Mouse (Mus musculus) lung, postnatal 0 days (tissue): Measurements from ENCODE around the gene Pigr. TPM values are rescaled to one million over a fixed set of nuclear protein-coding genes. Genes with fewer than 3 reads are reported as not detected.

Experiments
- ATAC-seq: fragments of 200-750 bp; cut with Nextera tagmentation; 2 replicates; pipeline ENCODE4 v1.8.0; 2017; ENCODE audit warnings: moderate library complexity
- DNase-seq: peaks from one replicate; pipeline ENCODE4 v3.0.0-alpha.2; 2016; ENCODE audit warnings: low spot score
- H3K27ac ChIP-seq: fragments of 300-500 bp; sonication (generic); 2 replicates; pipeline ENCODE4 v1.5.1; 2014; ENCODE audit warnings: antibody characterized with exemption, mild to moderate bottlenecking, low read length, mixed read lengths
- H3K27me3 ChIP-seq: fragments of 300-500 bp; sonication (generic); replicated peaks from 2 replicates; pipeline ENCODE4 v1.6.1; 2014; ENCODE audit warnings: low read length, mixed read lengths; ENCODE audit not compliant: insufficient read depth
- H3K36me3 ChIP-seq: fragments of 300-500 bp; sonication (generic); 2 replicates; pipeline ENCODE4 v1.6.1; 2014; ENCODE audit warnings: low read length, mixed read lengths; ENCODE audit not compliant: insufficient read depth
- H3K4me1 ChIP-seq: fragments of 300-500 bp; sonication (generic); 2 replicates; pipeline ENCODE4 v1.6.1; 2014; ENCODE audit warnings: antibody characterized with exemption, low read depth, low read length, mixed read lengths; ENCODE audit not compliant: insufficient read depth
- H3K4me2 ChIP-seq: fragments of 300-500 bp; sonication (generic); replicated peaks from 2 replicates; pipeline ENCODE4 v1.6.1; 2014; ENCODE audit warnings: low read depth, mild to moderate bottlenecking, low read length, moderate library complexity, mixed read lengths
- H3K4me3 ChIP-seq: fragments of 300-500 bp; sonication (generic); 2 replicates; pipeline ENCODE4 v1.5.1; 2014; ENCODE audit warnings: low read depth, low read length
- H3K9ac ChIP-seq: fragments of 300-500 bp; sonication (generic); replicated peaks from 2 replicates; pipeline ENCODE4 v1.6.1; 2014; ENCODE audit warnings: low read depth, mild to moderate bottlenecking
- H3K9me3 ChIP-seq: fragments of 300-500 bp; sonication (generic); 2 replicates; pipeline ENCODE4 v1.6.1; 2016; ENCODE audit warnings: low read length, mixed read lengths
- CTCF ChIP-seq: IDR thresholded peaks from 2 replicates; pipeline ENCODE4 v1.5.1; 2016; ENCODE audit warnings: antibody characterized with exemption, mild to moderate bottlenecking
- EP300 ChIP-seq: IDR thresholded peaks from 2 replicates; pipeline ENCODE4 v1.6.1; 2016; ENCODE audit warnings: antibody characterized with exemption, mild to moderate bottlenecking, control low read depth
- WGBS: fragments of 180-500 bp; shearing (Covaris S2); extraction: QIAGEN DNeasy Blood & Tissue Kit; methylation state at CpG from one replicate; pipeline ENCODE4 v1.1.7; 2014; 5-methylcytosine and 5-hydroxymethylcytosine counted together
- polyA plus RNA-seq: library from polyadenylated mRNA; unstranded; fragments of >200 nt; fragmentation: Nextera tagmentation; extraction: Ambion mirVana; gene quantifications from 2 replicates; pipeline ENCODE4 v1.2.1, GENCODE M21; 2015

Gene Pigr
- polyA plus RNA-seq, 1 experiment from 2014 or later: 0.08 TPM

DNA sequence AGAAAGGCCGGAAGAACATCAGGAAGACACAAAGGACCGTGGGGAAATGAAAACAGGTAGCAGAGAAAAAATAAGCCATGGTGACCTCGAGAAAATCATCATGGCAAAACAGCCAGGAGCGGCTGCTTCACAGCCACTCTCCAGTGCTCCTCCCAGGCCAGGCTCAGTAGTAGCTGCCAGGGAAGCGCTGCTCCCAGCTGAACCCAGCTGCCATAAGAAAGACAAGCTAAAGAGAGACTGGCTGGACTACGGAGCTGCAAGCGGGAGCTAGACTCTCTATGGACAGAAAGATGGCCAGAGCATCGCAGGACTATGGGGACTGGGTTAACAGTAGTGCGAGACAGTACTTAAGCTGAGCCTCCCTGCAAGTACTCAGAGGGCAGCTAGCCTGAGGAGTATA lies 28.3 kb downstream of the Pigr start:
- DNase-seq: no peak
- H3K27me3 ChIP-seq: no peaks in the 10 kb centered on the region
- H3K9me3 ChIP-seq: no peaks in the 10 kb centered on the region
- no peak for ATAC-seq
- H3K36me3 ChIP-seq: no peaks in the 10 kb centered on the region
- H3K27ac ChIP-seq: no peak overlapping the region
- 76% methylated on average over 9 of the region's 9 CpGs for WGBS
- no peak overlapping the region for H3K9ac ChIP-seq
- no peak overlapping the region for H3K4me3 ChIP-seq
- H3K4me2 ChIP-seq: no peak overlapping the region
- no peaks in the 10 kb centered on the region for H3K4me1 ChIP-seq
- no peak for TF ChIP-seq CTCF
- TF ChIP-seq EP300: no peak

DNA sequence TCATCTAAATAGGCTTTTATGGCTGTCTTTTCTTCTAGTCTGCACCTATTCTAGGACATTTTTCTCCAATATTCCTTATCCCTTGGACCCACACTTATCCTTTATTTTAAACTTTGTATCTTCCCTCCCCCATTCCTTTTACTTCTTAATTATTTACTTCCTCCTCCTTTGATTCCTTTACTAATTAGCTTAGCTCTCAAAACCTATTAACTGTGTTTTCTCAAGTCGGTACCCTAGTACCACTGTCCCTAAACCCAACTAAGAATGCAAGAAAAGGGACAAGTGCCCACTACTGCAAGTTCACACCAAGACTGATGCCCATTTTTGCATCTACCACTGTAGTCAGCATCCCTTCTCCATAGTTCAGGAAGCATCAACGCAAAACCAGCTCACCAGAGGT lies 29.2 kb downstream of the Pigr start:
- 73% methylated on average over 2 of the region's 2 CpGs for WGBS
- Histone ChIP-seq H3K4me1 (no peaks in the 10 kb centered on the region), H3K4me2 (no peak overlapping the region), H3K9me3 (no peaks in the 10 kb centered on the region), H3K4me3 (no peak overlapping the region), H3K36me3 (no peaks in the 10 kb centered on the region), H3K27ac (no peak overlapping the region), H3K9ac (no peak overlapping the region), H3K27me3 (no peaks in the 10 kb centered on the region)
- TF ChIP-seq CTCF (no peak), EP300 (no peak)
- ATAC-seq: no peak
- DNase-seq: no peak

DNA sequence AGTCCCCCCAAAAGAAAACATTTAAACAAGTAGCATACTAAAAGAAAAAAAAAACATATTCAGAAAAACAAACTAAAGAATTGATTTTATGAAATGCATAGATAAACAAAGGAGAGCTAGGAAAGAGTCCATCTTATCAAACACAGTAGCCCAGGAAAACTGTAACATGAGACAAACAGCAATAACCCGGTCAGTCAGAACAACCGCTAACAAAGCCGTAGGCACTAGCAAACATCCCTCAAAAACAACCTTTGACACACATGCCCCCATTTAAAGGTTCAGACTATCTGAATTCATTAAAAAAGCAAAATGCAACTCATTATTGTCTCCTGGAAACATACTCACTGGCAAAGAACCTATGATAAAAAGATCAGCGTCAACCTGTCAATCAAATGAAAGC lies 31.0 kb downstream of the Pigr start:
- Histone ChIP-seq H3K4me1 (no peaks in the 10 kb centered on the region), H3K9ac (no peak overlapping the region), H3K9me3 (no peaks in the 10 kb centered on the region), H3K27ac (no peak overlapping the region), H3K4me2 (no peak overlapping the region), H3K4me3 (no peak overlapping the region), H3K36me3 (no peaks in the 10 kb centered on the region), H3K27me3 (no peaks in the 10 kb centered on the region)
- ATAC-seq (no peak), DNase-seq (no peak)
- WGBS: 75% methylated on average over 4 of the region's 4 CpGs
- TF ChIP-seq CTCF (no peak), EP300 (no peak)

DNA sequence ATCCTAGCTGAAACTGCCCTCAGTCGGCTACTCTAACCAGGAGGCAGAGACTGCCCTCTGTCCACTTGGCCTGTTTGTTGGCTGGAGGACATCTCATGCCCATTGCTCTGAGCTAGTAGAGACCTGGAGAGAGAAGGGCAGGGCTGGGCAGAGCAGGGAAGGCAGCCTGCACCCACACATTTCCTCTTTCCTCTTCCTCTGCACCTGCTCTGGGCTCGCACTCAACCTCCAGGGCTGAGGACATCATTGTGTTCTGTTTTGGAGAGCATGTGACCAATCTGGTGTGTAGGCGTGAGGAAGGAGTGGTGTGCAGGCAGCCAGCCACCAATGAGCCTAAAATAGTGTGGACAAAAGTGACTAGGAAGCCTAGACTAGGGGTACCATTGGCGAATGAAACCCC lies 37.8 kb downstream of the Pigr start:
- TF ChIP-seq CTCF: no peak
- no peak for TF ChIP-seq EP300
- Histone ChIP-seq H3K27me3 (no peaks in the 10 kb centered on the region), H3K27ac (no peak overlapping the region), H3K4me1 (no peaks in the 10 kb centered on the region), H3K9me3 (no peaks in the 10 kb centered on the region), H3K9ac (no peak overlapping the region), H3K4me2 (no peak overlapping the region), H3K36me3 (no peaks in the 10 kb centered on the region), H3K4me3 (no peak overlapping the region)
- ATAC-seq: no peak
- 55% methylated on average over 4 of the region's 4 CpGs for WGBS
- DNase-seq: no peak

DNA sequence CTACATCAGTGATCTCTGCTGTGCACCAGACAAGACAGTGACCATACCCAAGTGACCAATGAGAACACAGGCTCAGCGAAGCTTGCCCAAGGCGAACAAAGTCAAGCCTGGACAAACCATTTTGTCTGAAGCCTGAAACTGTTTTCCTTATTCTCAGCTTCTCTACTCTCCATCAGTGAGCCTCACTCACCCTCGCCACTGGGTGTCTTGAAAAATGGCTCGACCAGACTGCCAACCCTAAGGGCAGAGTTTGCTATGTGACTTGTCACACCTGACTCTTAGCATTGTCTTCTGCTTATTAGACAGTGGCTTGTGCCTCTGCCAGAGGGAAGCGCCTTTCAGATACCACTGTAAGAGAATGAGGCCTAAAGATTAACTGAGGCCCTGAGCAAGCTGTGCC lies 38.3 kb downstream of the Pigr start:
- Histone ChIP-seq H3K4me1 (no peaks in the 10 kb centered on the region), H3K4me3 (no peak overlapping the region), H3K9ac (no peak overlapping the region), H3K36me3 (no peaks in the 10 kb centered on the region), H3K27me3 (no peaks in the 10 kb centered on the region), H3K4me2 (no peak overlapping the region), H3K27ac (no peak overlapping the region), H3K9me3 (no peaks in the 10 kb centered on the region)
- WGBS: 76% methylated on average over 5 of the region's 5 CpGs
- DNase-seq (no peak), ATAC-seq (no peak)
- no peak for TF ChIP-seq CTCF
- no peak for TF ChIP-seq EP300

DNA sequence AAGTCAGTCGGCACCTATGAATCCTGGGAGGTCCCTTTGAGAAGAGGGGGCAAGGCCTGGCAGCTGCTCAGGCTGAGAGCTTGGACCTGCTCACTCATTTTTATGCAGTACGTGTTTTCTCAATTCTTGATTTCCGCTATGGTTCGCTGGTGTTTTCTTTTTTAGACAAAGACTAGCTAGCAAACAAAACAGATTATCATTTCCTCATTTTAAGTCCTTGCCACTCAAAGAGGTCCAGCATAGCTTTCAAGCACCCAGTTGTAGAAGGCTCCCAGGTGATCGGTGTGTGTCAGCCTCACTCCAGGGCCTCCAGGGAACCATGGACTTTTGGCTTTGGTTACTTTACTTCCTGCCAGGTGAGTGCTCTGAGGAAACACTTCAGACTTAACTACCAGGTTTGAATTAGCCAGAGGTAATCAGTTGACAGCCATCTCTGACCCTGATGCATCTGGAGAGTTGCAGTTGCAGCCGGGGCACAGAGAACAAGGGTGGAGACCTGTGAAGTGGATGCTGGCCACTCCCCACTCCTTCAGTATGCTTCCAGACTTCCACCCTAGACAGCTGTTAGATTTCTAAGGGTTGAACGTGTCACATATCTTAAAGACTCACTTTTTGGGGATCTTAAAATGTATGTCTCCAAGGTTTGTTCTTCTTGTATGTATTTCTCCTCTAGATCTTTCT lies 39.2 kb downstream of the Pigr start, which contains the start of gene Fcmr:
TSS of gene Fcmr (plus strand) at position 129 of the 681 bp plus-strand sequence.
- ATAC-seq: no peak
- 62% methylated on average over 7 of the region's 7 CpGs for WGBS

DNA sequence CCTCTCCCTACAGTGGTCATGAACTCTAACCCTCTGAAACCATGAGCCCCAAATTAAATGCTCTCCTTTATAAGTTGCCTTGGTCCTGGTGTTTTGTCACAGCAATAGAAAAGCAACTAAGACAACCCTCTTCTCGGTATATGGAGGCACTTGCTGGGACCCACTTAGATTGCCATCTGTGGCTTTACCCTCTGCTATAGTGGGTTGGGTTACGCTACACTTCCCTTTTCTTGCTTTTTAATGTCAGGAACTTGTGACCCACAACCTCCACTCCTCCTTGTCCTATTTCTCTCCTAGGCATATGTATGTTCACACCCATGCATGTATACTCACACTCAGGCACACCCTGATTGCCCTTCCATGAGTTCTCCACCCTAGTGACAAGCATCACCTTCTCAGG lies 46.4 kb downstream of the Pigr start:
- WGBS: 93% methylated on average over 2 of the region's 2 CpGs
- Histone ChIP-seq H3K4me3 (no peak overlapping the region), H3K27me3 (peaks cover 8% of the 10 kb centered on the region), H3K4me1 (no peaks in the 10 kb centered on the region), H3K9me3 (no peaks in the 10 kb centered on the region), H3K4me2 (no peak overlapping the region), H3K9ac (no peak overlapping the region), H3K36me3 (no peaks in the 10 kb centered on the region), H3K27ac (no peak overlapping the region)
- ATAC-seq: no peak
- no peak for DNase-seq
- TF ChIP-seq CTCF (no peak), EP300 (no peak)

More for the DNA sequence above, 39.2 kb downstream of the Pigr start, which contains the start of gene Fcmr:
- no peak for TF ChIP-seq EP300
- TF ChIP-seq CTCF: no peak
- Histone ChIP-seq H3K9me3 (no peaks in the 10 kb centered on the region), H3K27ac (no peak within 1 kb of the TSS), H3K9ac (no peak within 1 kb of the TSS), H3K4me2 (no peak within 1 kb of the TSS), H3K4me3 (no peak within 1 kb of the TSS), H3K27me3 (no peaks in the 10 kb centered on the region), H3K4me1 (no peaks in the 10 kb centered on the region), H3K36me3 (no peaks in the 10 kb centered on the region)
- DNase-seq: no peak
